Mouse (Mus musculus) thymus, adult 2 months (tissue): ENCODE results near the gene Dlx3.

ENCODE experiments used
- CTCF ChIP-seq: fragments of 200-500 bp; IDR thresholded peaks from 2 replicates; pipeline ENCODE4 v1.5.1; 2012; ENCODE audit warnings: mild to moderate bottlenecking, control low read depth, low read length, moderate library complexity, borderline replicate concordance; ENCODE audit not compliant: control insufficient read depth, poor library complexity, insufficient read depth; ENCODE audit errors: extremely low read depth
- POLR2A ChIP-seq: fragments of 200-500 bp; IDR thresholded peaks from 2 replicates; pipeline ENCODE4 v1.6.1; 2012; ENCODE audit warnings: mild to moderate bottlenecking, low read length, control low read depth, moderate library complexity; ENCODE audit not compliant: control insufficient read depth, poor library complexity, insufficient read depth; ENCODE audit errors: extremely low read depth

- TF ChIP-seq CTCF = no peak
- no peak for TF ChIP-seq POLR2A
Measured at GRCm38 (mm10) chr11:95079256-95079875, 40.6 kb upstream of the Dlx3 start.
